Mouse (Mus musculus): ENCODE results near the gene Pgam2. TPM values are rescaled to one million over a fixed set of nuclear protein-coding genes. Genes with fewer than 3 reads are reported as not detected.
A peak's percentile ranks its signal among the peaks of the same experiment; 100 is the strongest.

Gene Pgam2
- polyA plus RNA-seq, 1 experiment from 2014 or later: 6.6 TPM

- under 1% methylated on average over 71 of the region's 74 CpGs for WGBS
- Histone ChIP-seq H3K4me1 (peaks cover 21% of the 10 kb centered on the region), H3K27ac (peak within 1 kb of the TSS; percentile 91), H3K9me3 (replicated peaks) (no peaks in the 10 kb centered on the region), H3K4me2 (replicated peaks) (peak within 1 kb of the TSS; percentile 86), H3K27me3 (no peaks in the 10 kb centered on the region), H3K9ac (peak within 1 kb of the TSS; percentile 83), H3K4me3 (peak within 1 kb of the TSS; percentile 83), H3K36me3 (peaks cover 20% of the 10 kb centered on the region)
- ATAC-seq (ENCODE audit: low FRiP score): peak; percentile 96
Measured at GRCm38 (mm10) chr11:5788056-5789014, 15.2 kb downstream of the Pgam2 start, which contains the start of gene Dbnl. Gene Dbnl (plus strand): TSS chr11:5788488.

DNA sequence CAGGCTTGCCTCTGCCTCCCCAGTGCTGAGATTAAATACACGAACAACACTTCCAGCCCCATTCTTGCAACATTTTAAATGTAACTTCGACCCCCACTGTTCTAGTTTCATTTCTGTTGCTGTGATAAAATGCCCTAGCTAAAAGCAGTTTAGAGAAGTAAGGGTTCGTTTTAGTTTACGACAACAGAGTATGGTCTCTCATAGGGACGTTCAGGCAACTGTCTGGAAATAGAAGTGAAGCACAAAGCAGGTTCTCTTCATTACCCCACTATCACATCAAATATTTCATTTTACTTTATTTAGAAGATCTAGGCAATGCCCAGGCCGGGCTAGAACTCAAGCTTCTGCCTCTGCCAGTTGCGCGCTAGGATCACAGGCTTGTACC lies 15.9 kb downstream of the Pgam2 start:
- peak overlapping the region; percentile 83 for H3K9ac ChIP-seq
- H3K27ac ChIP-seq: peak overlapping the region; percentile 91
- peak overlapping the region; percentile 86 for H3K4me2 ChIP-seq (replicated peaks)
- no peak for ATAC-seq (ENCODE audit: low FRiP score)
- WGBS: 37% methylated on average over 8 of the region's 8 CpGs
- peaks cover 21% of the 10 kb centered on the region for H3K4me1 ChIP-seq
- no peaks in the 10 kb centered on the region for H3K27me3 ChIP-seq
- H3K4me3 ChIP-seq: peak overlapping the region; percentile 83
- H3K36me3 ChIP-seq: peaks cover 15% of the 10 kb centered on the region
- H3K9me3 ChIP-seq (replicated peaks): no peaks in the 10 kb centered on the region

DNA sequence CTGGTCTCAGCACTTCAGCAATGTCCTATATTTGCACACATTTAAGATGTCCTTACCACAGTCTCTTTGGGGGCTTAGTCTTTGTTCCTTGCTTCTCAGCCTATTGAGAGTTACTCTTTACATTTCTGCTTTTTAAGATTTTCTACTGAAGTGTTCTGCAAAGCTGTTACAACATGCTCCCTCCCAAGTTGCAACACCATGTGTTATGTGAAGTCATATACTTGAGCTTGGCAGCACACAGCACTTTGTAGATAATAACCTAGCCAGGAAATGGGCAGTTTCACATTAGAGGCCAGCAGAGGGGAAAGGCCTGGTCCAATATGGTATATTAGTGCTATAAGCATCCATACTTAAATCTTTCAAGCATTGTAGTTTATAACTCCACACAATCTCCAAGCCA lies 17.8 kb downstream of the Pgam2 start:
- no peak for ATAC-seq (ENCODE audit: low FRiP score)
- Histone ChIP-seq H3K4me3 (no peak overlapping the region), H3K4me1 (peaks cover 21% of the 10 kb centered on the region)

GRCm38 (mm10) chr11:5782199-5782944 lies 21.2 kb downstream of the Pgam2 start:
- peaks cover 4% of the 10 kb centered on the region; the same call in 1 of the 2 replicates for H3K36me3 ChIP-seq
- 70% methylated on average over 8 of the region's 8 CpGs for WGBS
- H3K27ac ChIP-seq: no peak overlapping the region
- H3K27me3 ChIP-seq: no peaks in the 10 kb centered on the region
- H3K9ac ChIP-seq: no peak overlapping the region
- H3K4me2 ChIP-seq (replicated peaks): no peak overlapping the region
- no peak overlapping the region for H3K4me3 ChIP-seq
- no peak for ATAC-seq (ENCODE audit: low FRiP score)
- H3K4me1 ChIP-seq: peaks cover 3% of the 10 kb centered on the region
- no peaks in the 10 kb centered on the region for H3K9me3 ChIP-seq (replicated peaks)

More for the DNA sequence above, 17.8 kb downstream of the Pgam2 start:
- Histone ChIP-seq H3K36me3 (no peaks in the 10 kb centered on the region; the same call in 1 of the 2 replicates), H3K9ac (no peak overlapping the region), H3K4me2 (replicated peaks) (no peak overlapping the region), H3K27ac (no peak overlapping the region), H3K27me3 (no peaks in the 10 kb centered on the region), H3K9me3 (replicated peaks) (no peaks in the 10 kb centered on the region)

- WGBS: 92% methylated on average over 6 of the region's 6 CpGs
- H3K4me3 ChIP-seq: no peak overlapping the region
- no peaks in the 10 kb centered on the region for H3K27me3 ChIP-seq
- H3K9ac ChIP-seq: no peak overlapping the region
- no peaks in the 10 kb centered on the region for H3K4me1 ChIP-seq
- peaks cover 4% of the 10 kb centered on the region; the same call in 1 of the 2 replicates for H3K36me3 ChIP-seq
- no peak overlapping the region for H3K27ac ChIP-seq
- H3K4me2 ChIP-seq (replicated peaks): no peak overlapping the region
- no peak for ATAC-seq (ENCODE audit: low FRiP score)
- no peaks in the 10 kb centered on the region for H3K9me3 ChIP-seq (replicated peaks)
Measured at GRCm38 (mm10) chr11:5780035-5780499, 23.5 kb downstream of the Pgam2 start.

DNA sequence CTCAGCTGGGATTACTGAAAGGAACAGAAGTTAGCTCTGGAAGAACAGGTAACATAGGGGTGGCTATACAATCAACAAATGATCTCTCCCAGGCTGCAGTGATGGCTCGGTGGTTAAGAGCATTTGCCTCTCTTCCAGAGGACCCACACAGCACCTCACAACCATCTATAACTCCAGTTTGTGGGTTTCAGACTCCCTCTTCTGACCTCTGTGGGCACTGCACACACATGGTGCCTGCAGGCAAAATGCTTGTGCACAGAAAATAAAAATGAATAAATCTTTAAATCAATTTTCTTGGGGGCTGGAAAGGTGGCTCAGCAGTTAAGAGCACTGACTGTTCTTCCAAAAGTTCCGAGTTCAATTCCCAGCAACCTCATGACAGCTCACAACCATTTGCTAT lies 25.1 kb downstream of the Pgam2 start:
- no peak for ATAC-seq (ENCODE audit: low FRiP score)
- WGBS: 77% methylated on average over 2 of the region's 2 CpGs
- H3K27ac ChIP-seq: no peak overlapping the region

GRCm38 (mm10) chr11:5766019-5766418 lies 37.5 kb downstream of the Pgam2 start:
- WGBS: 88% methylated on average over 6 of the region's 6 CpGs
- peaks cover 3% of the 10 kb centered on the region for H3K4me1 ChIP-seq

More for the DNA sequence above, 25.1 kb downstream of the Pgam2 start:
- Histone ChIP-seq H3K4me3 (no peak overlapping the region), H3K4me2 (replicated peaks) (no peak overlapping the region), H3K9me3 (replicated peaks) (no peaks in the 10 kb centered on the region), H3K27me3 (no peaks in the 10 kb centered on the region), H3K9ac (no peak overlapping the region), H3K4me1 (no peaks in the 10 kb centered on the region), H3K36me3 (peaks cover 4% of the 10 kb centered on the region; the same call in 1 of the 2 replicates)

DNA sequence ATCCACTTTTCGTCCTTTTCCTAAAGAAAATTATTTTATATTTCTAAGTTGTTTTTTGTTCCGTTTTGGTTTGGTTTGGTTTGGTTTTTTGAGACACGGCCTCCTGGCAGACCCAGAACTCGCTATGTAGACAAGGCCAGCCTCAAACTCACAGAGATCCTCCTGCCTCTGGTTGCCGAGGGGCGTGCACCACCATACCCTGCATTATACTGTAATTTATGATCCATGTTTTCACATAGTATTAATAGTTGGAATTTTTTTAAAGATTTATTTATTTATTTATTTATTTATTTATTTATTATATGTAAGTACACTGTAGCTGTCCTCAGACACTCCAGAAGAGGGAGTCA lies 40.9 kb downstream of the Pgam2 start:
- H3K4me1 ChIP-seq: peaks cover 9% of the 10 kb centered on the region
- H3K27ac ChIP-seq: peak overlapping the region; percentile 94; the same call in 1 of the 2 replicates
- H3K9me3 ChIP-seq (replicated peaks): no peaks in the 10 kb centered on the region
- 22% methylated on average over 6 of the region's 6 CpGs for WGBS
- peak overlapping the region; percentile 45; the same call in 1 of the 2 replicates for H3K9ac ChIP-seq
- no peaks in the 10 kb centered on the region for H3K36me3 ChIP-seq
- ATAC-seq (ENCODE audit: low FRiP score): peak; percentile 61
- no peaks in the 10 kb centered on the region for H3K27me3 ChIP-seq
- peak overlapping the region; percentile 59 for H3K4me2 ChIP-seq (replicated peaks)
- peak overlapping the region; percentile 68 for H3K4me3 ChIP-seq

More at GRCm38 (mm10) chr11:5766019-5766418, 37.5 kb downstream of the Pgam2 start:
- Histone ChIP-seq H3K4me2 (replicated peaks) (no peak overlapping the region), H3K27me3 (no peaks in the 10 kb centered on the region), H3K27ac (no peak overlapping the region), H3K9me3 (replicated peaks) (no peaks in the 10 kb centered on the region), H3K36me3 (peaks cover 18% of the 10 kb centered on the region), H3K9ac (no peak overlapping the region), H3K4me3 (no peak overlapping the region)
- no peak for ATAC-seq (ENCODE audit: low FRiP score)

- peak within 1 kb of the TSS; percentile 68 for H3K4me3 ChIP-seq
- peak within 1 kb of the TSS; percentile 94 for H3K27ac ChIP-seq
- H3K4me2 ChIP-seq (replicated peaks): peak within 1 kb of the TSS; percentile 59
- peaks cover 9% of the 10 kb centered on the region for H3K4me1 ChIP-seq
- no peaks in the 10 kb centered on the region for H3K27me3 ChIP-seq
- WGBS: under 1% methylated on average over 68 of the region's 68 CpGs
- H3K9me3 ChIP-seq (replicated peaks): no peaks in the 10 kb centered on the region
- no peaks in the 10 kb centered on the region for H3K36me3 ChIP-seq
- ATAC-seq (ENCODE audit: low FRiP score): peak; percentile 99
- peak within 1 kb of the TSS; percentile 77 for H3K9ac ChIP-seq
Measured at GRCm38 (mm10) chr11:5761820-5762632, 41.5 kb downstream of the Pgam2 start, which contains the start of gene Urgcp. Gene Urgcp (minus strand): TSS chr11:5762376.

GRCm38 (mm10) chr11:5753755-5754154 lies 49.8 kb downstream of the Pgam2 start:
- Histone ChIP-seq H3K4me3 (no peak overlapping the region), H3K27ac (no peak overlapping the region), H3K27me3 (no peaks in the 10 kb centered on the region), H3K9me3 (replicated peaks) (peaks cover 4% of the 10 kb centered on the region), H3K9ac (no peak overlapping the region), H3K4me1 (no peaks in the 10 kb centered on the region), H3K4me2 (replicated peaks) (no peak overlapping the region), H3K36me3 (peaks cover 4% of the 10 kb centered on the region; the same call in 1 of the 2 replicates)
- 90% methylated on average over 2 of the region's 2 CpGs for WGBS
- ATAC-seq (ENCODE audit: low FRiP score): no peak
